Mouse (Mus musculus): ENCODE data around the gene Cd209c.
A peak's percentile ranks its signal among the peaks of the same experiment; 100 is the strongest.

Gene Cd209c

GRCm38 (mm10) chr8:3954646-3955045 is at the start of gene Cd209c:
Cd209c (minus strand) TSS chr8:3954746.
- no peak for DNase-seq

- DNase-seq: no peak
Observed at GRCm38 (mm10) chr8:3994219-3994618, 39.7 kb upstream of the Cd209c start.

GRCm38 (mm10) chr8:3956037-3956436 is 1.5 kb upstream of the Cd209c start:
- peak; percentile 14 for DNase-seq

- no peak for DNase-seq
Observed at GRCm38 (mm10) chr8:3940023-3940422, 14.5 kb downstream of the Cd209c start.

GRCm38 (mm10) chr8:3926744-3927143 is 27.8 kb downstream of the Cd209c start, which contains the start of gene Cd209b:
Cd209b (minus strand) TSS chr8:3926844.
- DNase-seq: no peak

Data from kidney, adult 18-20 months (tissue).